Mouse (Mus musculus) hindbrain, embryonic 14.5 days (tissue): ENCODE data around the gene Znrf2. TPM values are rescaled to one million over a fixed set of nuclear protein-coding genes. Genes with fewer than 3 reads are reported as not detected.

Source experiments
- ATAC-seq: fragments of 200-750 bp; cut with Nextera tagmentation; 2 replicates; pipeline ENCODE4 v1.8.0; 2017; ENCODE audit warnings: moderate number of reproducible peaks, mild to moderate bottlenecking, moderate TSS enrichment, moderate library complexity; ENCODE audit not compliant: low FRiP score
- DNase-seq: peaks from one replicate; pipeline ENCODE4 v3.0.0-alpha.2; 2015; ENCODE audit warnings: low spot score
- H3K27ac ChIP-seq: fragments of 300-500 bp; sonication (generic); 2 replicates; pipeline ENCODE4 v1.5.1; 2014; ENCODE audit warnings: mild to moderate bottlenecking, moderate library complexity
- H3K27me3 ChIP-seq: fragments of 300-500 bp; sonication (generic); 2 replicates; pipeline ENCODE4 v1.6.1; 2014; ENCODE audit warnings: mild to moderate bottlenecking, low read length, mixed read lengths; ENCODE audit not compliant: control insufficient read depth, insufficient read depth
- H3K36me3 ChIP-seq: fragments of 300-500 bp; sonication (generic); replicated peaks from 2 replicates; pipeline ENCODE4 v1.6.1; 2014; ENCODE audit not compliant: control insufficient read depth, insufficient read depth
- H3K4me1 ChIP-seq: fragments of 300-500 bp; sonication (generic); replicated peaks from 2 replicates; pipeline ENCODE4 v1.6.1; 2014; ENCODE audit warnings: antibody characterized with exemption, low read length, mixed read lengths; ENCODE audit not compliant: control insufficient read depth, insufficient read depth
- H3K4me2 ChIP-seq: fragments of 300-500 bp; sonication (generic); replicated peaks from 2 replicates; pipeline ENCODE4 v1.6.1; 2014; ENCODE audit warnings: mild to moderate bottlenecking, moderate library complexity
- H3K4me3 ChIP-seq: fragments of 300-500 bp; sonication (generic); replicated peaks from 2 replicates; pipeline ENCODE4 v1.5.1; 2014; ENCODE audit warnings: mild to moderate bottlenecking, low read length
- H3K9ac ChIP-seq: fragments of 300-500 bp; sonication (generic); 2 replicates; pipeline ENCODE4 v1.6.1; 2014
- H3K9me3 ChIP-seq: fragments of 300-500 bp; sonication (generic); 2 replicates; pipeline ENCODE4 v1.6.1; 2016; ENCODE audit warnings: low read length; ENCODE audit not compliant: control insufficient read depth
- WGBS: fragments of 180-500 bp; shearing (Covaris S2); extraction: QIAGEN DNeasy Blood & Tissue Kit; methylation state at CpG from one replicate; pipeline ENCODE4 v1.1.7; 2014; 5-methylcytosine and 5-hydroxymethylcytosine counted together
- polyA plus RNA-seq: library from polyadenylated mRNA; unstranded; fragments of >200 nt; fragmentation: Nextera tagmentation; extraction: Ambion mirVana; gene quantifications from 2 replicates; pipeline ENCODE4 v1.2.1, GENCODE M21; 2014

The Znrf2 gene
- polyA plus RNA-seq, 1 experiment from 2014 or later = 7.7 TPM

DNA sequence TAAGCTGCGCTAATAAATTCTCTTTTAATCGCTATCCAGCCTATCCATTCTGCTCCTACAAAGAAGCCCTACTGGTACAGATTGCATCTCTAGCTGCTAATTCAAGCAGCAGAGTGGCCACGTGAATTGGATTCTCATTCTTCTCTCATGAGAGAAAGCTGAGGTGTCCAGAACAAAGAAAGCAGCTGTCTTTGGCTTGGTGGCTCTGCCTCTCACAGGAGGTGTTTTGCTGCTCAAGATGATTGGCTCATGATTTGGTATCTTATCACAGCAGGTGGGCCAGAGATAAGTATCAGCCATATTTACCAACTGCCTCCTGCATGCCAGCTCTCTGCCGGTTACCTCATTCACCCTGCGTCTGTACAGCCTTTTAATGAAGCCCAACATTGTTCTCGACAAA, 34.8 kb upstream of the Znrf2 start:
- Histone ChIP-seq H3K4me3 (no peak overlapping the region), H3K36me3 (no peaks in the 10 kb centered on the region), H3K4me2 (no peak overlapping the region), H3K27me3 (no peaks in the 10 kb centered on the region), H3K9ac (no peak overlapping the region), H3K27ac (0 out of 2 replicates have a peak overlapping the region, but pooled peaks have one; percentile 14), H3K9me3 (no peaks in the 10 kb centered on the region), H3K4me1 (no peaks in the 10 kb centered on the region; the same call in 1 of the 2 replicates)
- ATAC-seq (no peak), DNase-seq (no peak)
- WGBS = 27% methylated on average over 6 of the region's 6 CpGs

GRCm38 (mm10) chr6:54785098-54785730, 31.5 kb upstream of the Znrf2 start:
- 25% methylated on average over 5 of the region's 5 CpGs for WGBS
- H3K4me2 ChIP-seq = no peak overlapping the region
- DNase-seq (peak; percentile 67), ATAC-seq (peak; percentile 86; the same call in 1 of the 2 replicates)
- H3K27me3 ChIP-seq = no peaks in the 10 kb centered on the region
- no peak overlapping the region for H3K4me3 ChIP-seq
- H3K9me3 ChIP-seq = no peaks in the 10 kb centered on the region
- no peaks in the 10 kb centered on the region for H3K36me3 ChIP-seq
- H3K9ac ChIP-seq = no peak overlapping the region
- H3K4me1 ChIP-seq = 0 out of 2 replicates have a peak, but pooled peaks cover 5% of the 10 kb centered on the region
- peak overlapping the region; percentile 67 for H3K27ac ChIP-seq

DNA sequence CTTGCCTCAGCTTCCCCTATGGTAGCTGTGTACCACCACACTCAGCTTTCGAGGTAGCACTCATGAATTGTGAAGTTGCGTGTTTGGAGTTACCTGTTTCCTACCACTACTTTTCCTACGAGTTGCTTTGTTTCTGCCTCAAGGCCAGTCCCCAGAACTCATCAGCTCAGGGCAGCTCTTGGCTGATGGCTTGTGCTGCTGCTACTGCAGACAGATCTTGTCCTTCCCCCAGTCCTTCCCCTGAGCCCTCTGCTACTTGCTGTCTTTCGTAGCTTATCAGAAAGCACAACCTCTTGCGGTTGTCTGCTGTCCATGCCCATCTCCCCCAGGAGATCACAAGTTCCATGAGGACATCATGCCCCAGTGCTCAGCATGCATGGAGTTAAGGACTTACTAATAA, 29.9 kb upstream of the Znrf2 start:
- no peak overlapping the region for H3K9ac ChIP-seq
- H3K9me3 ChIP-seq = no peaks in the 10 kb centered on the region
- 93% methylated on average over 5 of the region's 5 CpGs for WGBS
- H3K27ac ChIP-seq = no peak overlapping the region
- ATAC-seq (no peak), DNase-seq (no peak)
- H3K27me3 ChIP-seq = no peaks in the 10 kb centered on the region
- no peak overlapping the region for H3K4me2 ChIP-seq
- H3K4me3 ChIP-seq = no peak overlapping the region
- H3K36me3 ChIP-seq = no peaks in the 10 kb centered on the region
- 0 out of 2 replicates have a peak, but pooled peaks cover 5% of the 10 kb centered on the region for H3K4me1 ChIP-seq

GRCm38 (mm10) chr6:54788493-54788892, 28.2 kb upstream of the Znrf2 start:
- no peak for DNase-seq
- WGBS = 65% methylated on average over 6 of the region's 6 CpGs
- Histone ChIP-seq H3K9me3 (no peaks in the 10 kb centered on the region), H3K27me3 (no peaks in the 10 kb centered on the region), H3K27ac (no peak overlapping the region), H3K4me3 (no peak overlapping the region), H3K4me1 (0 out of 2 replicates have a peak, but pooled peaks cover 5% of the 10 kb centered on the region), H3K4me2 (no peak overlapping the region), H3K36me3 (no peaks in the 10 kb centered on the region), H3K9ac (no peak overlapping the region)
- ATAC-seq = no peak

GRCm38 (mm10) chr6:54789139-54789538, 27.6 kb upstream of the Znrf2 start:
- DNase-seq = no peak
- no peak overlapping the region for H3K27ac ChIP-seq
- H3K4me1 ChIP-seq = 0 out of 2 replicates have a peak, but pooled peaks cover 5% of the 10 kb centered on the region
- H3K36me3 ChIP-seq = no peaks in the 10 kb centered on the region
- H3K4me3 ChIP-seq = no peak overlapping the region
- H3K9me3 ChIP-seq = no peaks in the 10 kb centered on the region
- no peak for ATAC-seq
- no peak overlapping the region for H3K9ac ChIP-seq
- H3K4me2 ChIP-seq = no peak overlapping the region
- no peaks in the 10 kb centered on the region for H3K27me3 ChIP-seq
- WGBS = 88% methylated on average over 4 of the region's 4 CpGs

DNA sequence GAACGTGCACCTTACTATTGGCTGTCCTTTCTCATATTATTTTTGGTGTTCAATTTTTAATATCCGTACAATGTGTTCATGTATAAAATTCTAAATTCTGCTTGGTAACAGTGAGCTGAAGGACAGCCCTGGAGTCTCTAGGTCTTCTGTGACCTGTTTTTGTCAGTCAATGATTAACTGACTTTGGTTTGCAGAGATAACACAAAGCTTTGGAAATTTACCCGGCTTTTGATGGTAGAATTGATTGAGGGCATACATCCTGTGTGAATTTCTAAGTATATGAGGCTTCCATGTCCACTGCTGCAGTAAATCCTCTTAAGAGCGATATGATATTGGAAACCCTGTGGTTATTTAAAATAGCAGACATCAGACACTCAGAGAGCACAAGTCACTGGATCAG, 26.6 kb upstream of the Znrf2 start:
- H3K9ac ChIP-seq = no peak overlapping the region
- no peaks in the 10 kb centered on the region for H3K27me3 ChIP-seq
- no peaks in the 10 kb centered on the region for H3K36me3 ChIP-seq
- no peak for ATAC-seq
- no peaks in the 10 kb centered on the region for H3K9me3 ChIP-seq
- no peak overlapping the region for H3K4me2 ChIP-seq
- no peak overlapping the region for H3K4me3 ChIP-seq
- 87% methylated on average over 4 of the region's 4 CpGs for WGBS
- 0 out of 2 replicates have a peak, but pooled peaks cover 5% of the 10 kb centered on the region for H3K4me1 ChIP-seq
- H3K27ac ChIP-seq = no peak overlapping the region
- DNase-seq = no peak

GRCm38 (mm10) chr6:54793853-54794252, 22.9 kb upstream of the Znrf2 start:
- Histone ChIP-seq H3K9ac (no peak overlapping the region), H3K4me3 (no peak overlapping the region), H3K27me3 (no peaks in the 10 kb centered on the region), H3K27ac (no peak overlapping the region), H3K4me1 (no peaks in the 10 kb centered on the region), H3K9me3 (peaks cover 7% of the 10 kb centered on the region; the same call in 1 of the 2 replicates), H3K36me3 (no peaks in the 10 kb centered on the region), H3K4me2 (no peak overlapping the region)
- ATAC-seq = no peak
- 96% methylated on average over 3 of the region's 3 CpGs for WGBS
- DNase-seq = no peak

GRCm38 (mm10) chr6:54794372-54794771, 22.3 kb upstream of the Znrf2 start:
- no peak for ATAC-seq
- Histone ChIP-seq H3K9ac (no peak overlapping the region), H3K9me3 (peaks cover 10% of the 10 kb centered on the region; the same call in 1 of the 2 replicates), H3K4me1 (no peaks in the 10 kb centered on the region), H3K27ac (no peak overlapping the region), H3K36me3 (no peaks in the 10 kb centered on the region), H3K27me3 (no peaks in the 10 kb centered on the region), H3K4me3 (no peak overlapping the region), H3K4me2 (no peak overlapping the region)
- DNase-seq = no peak
- WGBS = 70% methylated on average over 2 of the region's 2 CpGs

GRCm38 (mm10) chr6:54794991-54795390, 21.7 kb upstream of the Znrf2 start:
- no peak overlapping the region for H3K4me2 ChIP-seq
- no peak overlapping the region for H3K4me3 ChIP-seq
- H3K9ac ChIP-seq = no peak overlapping the region
- no peaks in the 10 kb centered on the region for H3K36me3 ChIP-seq
- H3K27me3 ChIP-seq = no peaks in the 10 kb centered on the region
- ATAC-seq (no peak), DNase-seq (no peak)
- no peaks in the 10 kb centered on the region for H3K4me1 ChIP-seq
- H3K27ac ChIP-seq = no peak overlapping the region
- H3K9me3 ChIP-seq = peaks cover 10% of the 10 kb centered on the region; the same call in 1 of the 2 replicates
- 90% methylated on average over 5 of the region's 5 CpGs for WGBS
